Mouse (Mus musculus) liver, embryonic 14.5 days (tissue): ENCODE data around the gene Ror1. TPM values are rescaled to one million over a fixed set of nuclear protein-coding genes. Genes with fewer than 3 reads are reported as not detected.

Experiments used
- ATAC-seq: fragments of 200-750 bp; cut with Nextera tagmentation; 2 replicates; pipeline ENCODE4 v1.8.0; 2017; ENCODE audit warnings: moderate number of reproducible peaks, mild to moderate bottlenecking, moderate library complexity; ENCODE audit not compliant: insufficient read depth
- DNase-seq, 3 experiments: peaks; one replicate each; pipeline ENCODE4 v3.0.0-alpha.2; 2012 to 2013; ENCODE audit warnings: low read depth in 3 of 3, low spot score in 3 of 3
- H3K27ac ChIP-seq: fragments of 300-500 bp; sonication (generic); 2 replicates; pipeline ENCODE4 v1.5.1; 2014; ENCODE audit warnings: moderate library complexity, mild to moderate bottlenecking, control low read depth, inconsistent platforms
- H3K27me3 ChIP-seq: fragments of 300-500 bp; sonication (generic); 2 replicates; pipeline ENCODE4 v1.6.1; 2014; ENCODE audit warnings: mild to moderate bottlenecking, low read length, moderate library complexity; ENCODE audit not compliant: control insufficient read depth, insufficient read depth
- H3K36me3 ChIP-seq: fragments of 300-500 bp; sonication (generic); replicated peaks from 2 replicates; pipeline ENCODE4 v1.6.1; 2014; ENCODE audit warnings: low read depth; ENCODE audit not compliant: control insufficient read depth, insufficient read depth
- H3K4me1 ChIP-seq, 2 experiments: fragments of 200-500 bp in 1 of 2; fragments of 300-500 bp in 1 of 2; sonication (generic) in 1 of 2; replicated peaks; 2 replicates each; pipeline ENCODE4 v1.6.1; 2012 to 2014; ENCODE audit warnings: antibody characterized with exemption in 1 of 2, inconsistent platforms in 1 of 2, low read length in 1 of 2; ENCODE audit not compliant: control insufficient read depth in 2 of 2, insufficient read depth in 2 of 2
- H3K4me2 ChIP-seq: fragments of 300-500 bp; sonication (generic); 2 replicates; pipeline ENCODE4 v1.6.1; 2014; ENCODE audit warnings: low read depth, mild to moderate bottlenecking, control low read depth, moderate library complexity
- H3K4me3 ChIP-seq, 2 experiments: fragments of 200-500 bp in 1 of 2; fragments of 300-500 bp in 1 of 2; sonication (generic) in 1 of 2; 2 replicates each; pipeline ENCODE4 v1.5.1; 2012 to 2014; ENCODE audit warnings: low read depth in 2 of 2, low read length in 2 of 2, mild to moderate bottlenecking in 2 of 2, control low read depth in 1 of 2, inconsistent platforms in 1 of 2, moderate library complexity in 1 of 2; ENCODE audit not compliant: insufficient read depth in 1 of 2
- H3K9ac ChIP-seq: fragments of 300-500 bp; sonication (generic); replicated peaks from 2 replicates; pipeline ENCODE4 v1.6.1; 2014; ENCODE audit warnings: mild to moderate bottlenecking, control low read depth, moderate library complexity
- H3K9me3 ChIP-seq: fragments of 300-500 bp; sonication (generic); 2 replicates; pipeline ENCODE4 v1.6.1; 2016; ENCODE audit warnings: low read length, mixed read lengths; ENCODE audit not compliant: control insufficient read depth
- CTCF ChIP-seq: IDR thresholded peaks from 2 replicates; pipeline ENCODE4 v1.5.1; 2016; ENCODE audit warnings: antibody characterized with exemption, low read depth, control low read depth
- EP300 ChIP-seq: IDR thresholded peaks from 2 replicates; pipeline ENCODE4 v1.6.1; 2016; ENCODE audit warnings: antibody characterized with exemption, low read depth
- WGBS: fragments of 180-500 bp; shearing (Covaris S2); extraction: QIAGEN DNeasy Blood & Tissue Kit; methylation state at CpG from one replicate; pipeline ENCODE4 v1.1.7; 2014; ENCODE audit not compliant: insufficient replicate concordance; 5-methylcytosine and 5-hydroxymethylcytosine counted together
- polyA plus RNA-seq, 2 experiments: library from polyadenylated mRNA; depleted of rRNA in 1 of 2; stranded (reverse) in 1 of 2; unstranded in 1 of 2; fragments of >200 nt; fragmentation: Nextera tagmentation in 1 of 2; extraction: Ambion mirVana in 1 of 2; gene quantifications; 2 replicates each; pipeline versions ENCODE4 v1.2.1 to v1.2.3; 2012 to 2014

Ror1 gene
- polyA plus RNA-seq, 2 experiments = 0.08 to 0.23 TPM

DNA sequence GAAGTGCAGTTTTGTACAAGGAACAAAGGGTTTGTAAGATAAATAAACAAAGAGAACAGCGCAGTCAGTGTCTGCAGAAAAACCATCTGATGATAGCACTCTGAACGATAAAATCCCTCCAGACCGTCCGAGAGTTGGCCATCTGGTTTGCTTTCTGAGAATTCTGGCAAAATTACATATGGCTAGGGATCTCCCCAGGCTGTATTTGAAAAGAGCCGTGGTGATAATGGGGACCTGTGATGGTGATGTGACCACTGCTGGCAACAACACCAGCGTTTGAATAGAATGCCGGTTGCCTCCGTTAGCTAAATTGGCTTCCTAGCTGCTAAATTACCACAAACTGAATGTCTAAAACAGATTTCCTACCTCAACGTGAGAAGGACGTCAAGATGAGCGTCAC, 277.2 kb downstream of the Ror1 start:
- ATAC-seq = no peak
- no peak overlapping the region for H3K9ac ChIP-seq
- H3K27me3 ChIP-seq = no peaks in the 10 kb centered on the region
- WGBS = 56% methylated on average over 11 of the region's 11 CpGs
- H3K4me2 ChIP-seq = no peak overlapping the region
- H3K27ac ChIP-seq = no peak overlapping the region
- H3K4me3 ChIP-seq = no peak overlapping the region
- no peak for TF ChIP-seq EP300
- no peak for TF ChIP-seq CTCF
- DNase-seq = no peak
- no peaks in the 10 kb centered on the region for H3K36me3 ChIP-seq
- H3K4me1 ChIP-seq = peaks cover 0 to 3% of the 10 kb centered on the region in 2 experiments; a peak in 1 of 4 replicates
- H3K9me3 ChIP-seq = no peaks in the 10 kb centered on the region

DNA sequence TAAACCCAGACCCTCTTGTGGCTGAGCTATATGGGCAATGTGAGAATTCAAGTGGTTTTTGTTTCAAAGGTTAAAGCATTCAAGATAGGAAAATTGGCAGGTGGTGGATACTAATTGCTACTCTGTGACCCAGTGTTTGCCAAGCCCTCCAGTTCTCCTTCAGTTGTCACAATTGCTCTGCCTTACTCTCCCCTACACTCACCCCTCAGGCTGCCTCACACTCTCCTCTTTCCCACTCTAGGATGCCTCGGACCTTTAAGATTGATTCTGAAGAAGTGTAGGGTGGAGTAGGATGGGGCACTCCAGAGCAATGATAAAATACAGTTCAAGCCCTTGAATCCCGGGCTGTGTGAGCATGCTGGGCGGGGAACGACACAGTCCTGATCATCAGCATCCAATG, 278.2 kb downstream of the Ror1 start:
- Histone ChIP-seq H3K4me2 (no peak overlapping the region), H3K9ac (no peak overlapping the region), H3K4me3 (no peak overlapping the region), H3K27ac (no peak overlapping the region), H3K27me3 (no peaks in the 10 kb centered on the region), H3K36me3 (no peaks in the 10 kb centered on the region), H3K9me3 (no peaks in the 10 kb centered on the region), H3K4me1 (peaks cover 0 to 3% of the 10 kb centered on the region in 2 experiments; a peak in 1 of 4 replicates)
- ATAC-seq = no peak
- 42% methylated on average over 4 of the region's 4 CpGs for WGBS
- DNase-seq = no peak
- TF ChIP-seq EP300 (no peak), CTCF (no peak)

DNA sequence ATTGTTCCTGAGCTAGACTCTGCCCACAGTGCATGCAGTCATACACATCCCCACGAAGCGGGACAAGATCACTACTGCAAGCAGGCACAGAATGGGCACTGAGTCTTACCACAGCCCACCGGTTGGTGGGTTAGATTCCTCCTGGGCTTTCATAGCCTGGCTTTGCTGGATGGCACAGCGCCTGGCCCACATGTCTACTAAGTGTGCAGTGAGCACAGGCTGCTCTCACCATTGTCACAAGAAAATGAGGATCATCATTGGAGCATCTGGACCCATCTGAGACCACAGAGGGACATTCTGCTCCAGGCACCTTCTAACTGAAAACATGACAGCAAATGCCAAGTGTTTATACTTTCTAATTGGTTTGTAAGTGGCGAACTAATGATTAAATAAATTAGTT, 279.7 kb downstream of the Ror1 start:
- no peaks in the 10 kb centered on the region for H3K36me3 ChIP-seq
- WGBS = 54% methylated on average over 5 of the region's 5 CpGs
- ATAC-seq (no peak), DNase-seq (no peak)
- no peaks in the 10 kb centered on the region for H3K9me3 ChIP-seq
- H3K9ac ChIP-seq = no peak overlapping the region
- peaks cover 0 to 3% of the 10 kb centered on the region in 2 experiments; a peak in 1 of 4 replicates for H3K4me1 ChIP-seq
- no peak for TF ChIP-seq CTCF
- TF ChIP-seq EP300 = no peak
- no peak overlapping the region for H3K4me2 ChIP-seq
- H3K27ac ChIP-seq = no peak overlapping the region
- no peaks in the 10 kb centered on the region for H3K27me3 ChIP-seq
- no peak overlapping the region for H3K4me3 ChIP-seq

DNA sequence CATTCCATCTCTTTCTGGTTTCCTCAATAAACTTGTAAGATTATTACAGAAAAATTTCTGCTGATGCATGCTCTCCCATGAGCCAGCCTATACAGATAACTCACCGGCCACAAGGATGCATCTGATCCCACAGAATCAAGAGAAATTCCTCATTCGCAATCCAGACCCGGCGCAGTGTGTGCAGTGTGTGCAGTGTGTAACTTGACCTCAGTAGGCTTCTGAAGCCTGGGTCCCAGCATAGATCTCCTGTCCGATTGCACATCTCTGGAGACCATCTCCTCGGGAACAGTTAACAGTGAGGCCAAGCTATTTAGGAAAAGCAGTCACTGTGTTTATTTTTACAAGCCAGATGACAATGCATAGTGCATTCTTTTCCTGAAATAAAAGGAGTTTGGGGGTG, 280.6 kb downstream of the Ror1 start:
- H3K27ac ChIP-seq = no peak overlapping the region
- peaks cover 0 to 3% of the 10 kb centered on the region in 2 experiments; a peak in 1 of 4 replicates for H3K4me1 ChIP-seq
- WGBS = 61% methylated on average over 6 of the region's 6 CpGs
- H3K9ac ChIP-seq = no peak overlapping the region
- H3K27me3 ChIP-seq = no peaks in the 10 kb centered on the region
- H3K4me3 ChIP-seq = no peak overlapping the region
- H3K9me3 ChIP-seq = no peaks in the 10 kb centered on the region
- DNase-seq (no peak), ATAC-seq (no peak)
- no peaks in the 10 kb centered on the region for H3K36me3 ChIP-seq
- TF ChIP-seq CTCF = no peak
- H3K4me2 ChIP-seq = no peak overlapping the region

DNA sequence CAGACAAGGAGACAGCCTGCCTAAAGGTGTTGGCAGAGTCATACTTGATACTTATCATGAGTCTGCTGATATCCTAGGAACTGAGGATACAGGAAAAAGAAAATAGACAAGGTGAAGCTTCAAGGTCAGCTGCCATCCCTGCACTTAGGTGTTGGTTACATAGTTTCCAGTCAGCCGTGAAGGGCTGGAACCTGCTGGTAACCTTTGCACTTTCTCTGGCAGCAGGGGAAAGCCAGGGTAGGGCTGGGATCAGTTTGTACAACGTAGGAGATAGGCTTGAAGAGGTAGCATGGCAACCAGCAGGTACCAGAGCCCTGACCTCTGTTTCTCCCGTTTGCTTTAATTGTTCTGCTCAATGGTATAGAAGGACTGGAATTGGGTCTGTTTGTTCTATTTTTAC, 281.6 kb downstream of the Ror1 start:
- no peak overlapping the region for H3K4me2 ChIP-seq
- peaks cover 0 to 3% of the 10 kb centered on the region in 2 experiments; a peak in 1 of 4 replicates for H3K4me1 ChIP-seq
- no peak overlapping the region for H3K4me3 ChIP-seq
- ATAC-seq = no peak
- H3K27me3 ChIP-seq = no peaks in the 10 kb centered on the region
- H3K9me3 ChIP-seq = no peaks in the 10 kb centered on the region
- 42% methylated on average over 3 of the region's 3 CpGs for WGBS
- no peak overlapping the region for H3K27ac ChIP-seq
- no peak for DNase-seq
- TF ChIP-seq CTCF (no peak), EP300 (no peak)
- no peaks in the 10 kb centered on the region for H3K36me3 ChIP-seq
- H3K9ac ChIP-seq = no peak overlapping the region
